Mouse (Mus musculus) layer of hippocampus, postnatal 10 days (tissue): ENCODE results near the gene Aurkc. TPM values are rescaled to one million over a fixed set of nuclear protein-coding genes. Genes with fewer than 3 reads are reported as not detected.
"Not testable (repeated sequence)": the region's sequence is repeated elsewhere in the genome, so short reads cannot be mapped to it uniquely, and the experiment has no call there.

ENCODE experiments used
- DNase-seq, 2 experiments: peaks; one replicate each; pipeline ENCODE4 v3.0.0; 2021; ENCODE audit warnings: low spot score in 2 of 2
- long read RNA-seq: library from polyadenylated mRNA; stranded (forward); transcript quantifications from one replicate; pipeline ENCODE4 v2.0.0, GENCODE M21; 2023
- total RNA-seq, 2 experiments: library from RNA; stranded (reverse); gene quantifications; 2 replicates each; pipeline ENCODE4 v1.2.3; 2021

The Aurkc gene
- total RNA-seq = not detected
- long read RNA-seq = 0 reads

- DNase-seq = not testable (repeated sequence)
Observed at GRCm38 (mm10) chr7:6995251-6995650, at the start of gene Aurkc. Gene Aurkc, plus strand, starts transcription at chr7:6995300.

GRCm38 (mm10) chr7:6948061-6948460 is 47.0 kb upstream of the Aurkc start:
- DNase-seq = not testable (repeated sequence)

GRCm38 (mm10) chr7:6956576-6956975 is 38.5 kb upstream of the Aurkc start:
- no peak for DNase-seq

GRCm38 (mm10) chr7:6958574-6958973 is 36.5 kb upstream of the Aurkc start:
- no peak for DNase-seq

- no peak for DNase-seq
Observed at GRCm38 (mm10) chr7:6973566-6973965, 21.5 kb upstream of the Aurkc start.

- no peak for DNase-seq
Observed at GRCm38 (mm10) chr7:6976890-6977289, 18.2 kb upstream of the Aurkc start.

GRCm38 (mm10) chr7:6998914-6999313 is 3.8 kb downstream of the Aurkc start:
- not testable (repeated sequence) for DNase-seq

- DNase-seq = not testable (repeated sequence)
Observed at GRCm38 (mm10) chr7:7005441-7005840, 10.3 kb downstream of the Aurkc start.

- no peak for DNase-seq
Observed at GRCm38 (mm10) chr7:7027445-7027844, 32.3 kb downstream of the Aurkc start.

GRCm38 (mm10) chr7:7049659-7050320 is 54.7 kb downstream of the Aurkc start:
- not testable (repeated sequence) for DNase-seq

Other genes with a start within 250 kb of the Aurkc start
- gene Zfp954, start 126.2 kb downstream of the Aurkc start, total RNA-seq = 10 to 100 TPM; 11.9 to 12.9 TPM
- gene Zfp773, start 141.5 kb downstream of the Aurkc start, total RNA-seq = 1 to 10 TPM; 2.2 to 2.7 TPM
- 1 to 10 TPM; 6.0 to 6.5 TPM for gene Zfp418, start 176.0 kb downstream of the Aurkc start, total RNA-seq
- 1 to 10 TPM; 8.6 to 8.8 TPM for gene Zfp772, start 214.7 kb downstream of the Aurkc start, total RNA-seq